Mouse (Mus musculus) cortical plate, adult 2 months (tissue): ENCODE measurements around the gene Pik3r5. TPM values are rescaled to one million over a fixed set of nuclear protein-coding genes. Genes with fewer than 3 reads are reported as not detected.

Source experiments
- H3K27ac ChIP-seq: fragments of 200-500 bp; 2 replicates; pipeline ENCODE4 v1.5.1; 2012; ENCODE audit warnings: low read length, control low read depth, inconsistent platforms; ENCODE audit not compliant: insufficient read depth
- H3K4me1 ChIP-seq: fragments of 200-500 bp; 2 replicates; pipeline ENCODE4 v1.6.1; 2011; ENCODE audit warnings: low read length; ENCODE audit not compliant: control insufficient read depth, insufficient read depth
- H3K4me3 ChIP-seq: fragments of 200-500 bp; 2 replicates; pipeline ENCODE4 v1.5.1; 2011; ENCODE audit warnings: mild to moderate bottlenecking, low read length, control low read depth; ENCODE audit not compliant: insufficient read depth
- CTCF ChIP-seq: fragments of 200-500 bp; IDR thresholded peaks from 2 replicates; pipeline ENCODE4 v1.5.1; 2011; ENCODE audit warnings: mild to moderate bottlenecking, control low read depth, low read length; ENCODE audit not compliant: insufficient read depth; ENCODE audit errors: extremely low read depth
- POLR2A ChIP-seq: fragments of 200-500 bp; IDR thresholded peaks from 2 replicates; pipeline ENCODE4 v1.6.1; 2011; ENCODE audit warnings: mild to moderate bottlenecking, low read length, control low read depth; ENCODE audit not compliant: insufficient read depth; ENCODE audit errors: extremely low read depth
- polyA plus RNA-seq: library from polyadenylated mRNA; depleted of rRNA; stranded (reverse); fragments of >200 nt; gene quantifications from 2 replicates; pipeline ENCODE4 v1.2.3, GENCODE M21; 2012

Pik3r5 gene
- polyA plus RNA-seq, 1 experiment, result 2.6 TPM

DNA sequence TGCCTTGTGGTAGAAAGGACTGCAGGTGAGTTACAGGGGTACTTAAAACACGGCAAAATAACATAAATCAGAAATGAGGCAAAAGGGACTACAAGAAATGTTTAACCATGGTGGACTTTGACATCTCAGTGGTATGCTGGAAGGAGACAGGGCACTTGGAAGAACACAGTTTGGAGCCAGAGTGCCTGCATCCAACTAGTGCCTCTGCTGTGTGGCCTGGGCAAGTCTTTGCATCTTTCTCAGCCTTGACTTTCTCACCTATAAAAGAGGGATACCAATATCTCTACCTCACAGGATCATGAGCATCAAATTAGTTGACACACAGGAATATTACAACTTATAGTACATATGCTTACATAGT, 43.3 kb upstream of the Pik3r5 start:
- Histone ChIP-seq H3K27ac (no peak overlapping the region), H3K4me1 (no peaks in the 10 kb centered on the region; the same call in 1 of the 2 replicates), H3K4me3 (no peak overlapping the region)
- no peak for TF ChIP-seq POLR2A
- TF ChIP-seq CTCF, result no peak

DNA sequence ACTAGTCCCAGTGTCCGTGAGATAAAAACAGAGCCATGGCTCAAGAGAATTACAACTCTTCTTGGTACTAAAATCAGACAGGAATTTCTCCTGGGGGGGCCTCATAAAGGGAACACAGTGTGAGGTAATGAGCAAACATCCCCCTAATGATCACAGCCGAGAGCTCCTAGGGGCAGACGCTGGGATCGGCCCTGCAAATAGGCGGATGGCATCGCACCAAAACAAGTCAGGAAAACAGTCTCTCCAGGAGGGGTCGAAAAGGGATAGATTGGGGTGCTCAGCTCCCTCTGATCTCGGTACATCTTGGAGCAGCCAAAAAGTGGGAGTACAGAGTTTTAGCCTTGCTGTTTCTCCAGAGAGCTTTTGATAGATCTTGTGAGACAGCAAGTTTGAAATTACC, 42.3 kb upstream of the Pik3r5 start:
- Histone ChIP-seq H3K27ac (no peak overlapping the region), H3K4me3 (no peak overlapping the region), H3K4me1 (no peaks in the 10 kb centered on the region; the same call in 1 of the 2 replicates)
- TF ChIP-seq POLR2A, result no peak

GRCm38 (mm10) chr11:68390381-68391287, 41.3 kb upstream of the Pik3r5 start:
- TF ChIP-seq CTCF (no peak), POLR2A (no peak)
- Histone ChIP-seq H3K27ac (no peak overlapping the region), H3K4me3 (no peak overlapping the region), H3K4me1 (no peaks in the 10 kb centered on the region; the same call in 1 of the 2 replicates)

DNA sequence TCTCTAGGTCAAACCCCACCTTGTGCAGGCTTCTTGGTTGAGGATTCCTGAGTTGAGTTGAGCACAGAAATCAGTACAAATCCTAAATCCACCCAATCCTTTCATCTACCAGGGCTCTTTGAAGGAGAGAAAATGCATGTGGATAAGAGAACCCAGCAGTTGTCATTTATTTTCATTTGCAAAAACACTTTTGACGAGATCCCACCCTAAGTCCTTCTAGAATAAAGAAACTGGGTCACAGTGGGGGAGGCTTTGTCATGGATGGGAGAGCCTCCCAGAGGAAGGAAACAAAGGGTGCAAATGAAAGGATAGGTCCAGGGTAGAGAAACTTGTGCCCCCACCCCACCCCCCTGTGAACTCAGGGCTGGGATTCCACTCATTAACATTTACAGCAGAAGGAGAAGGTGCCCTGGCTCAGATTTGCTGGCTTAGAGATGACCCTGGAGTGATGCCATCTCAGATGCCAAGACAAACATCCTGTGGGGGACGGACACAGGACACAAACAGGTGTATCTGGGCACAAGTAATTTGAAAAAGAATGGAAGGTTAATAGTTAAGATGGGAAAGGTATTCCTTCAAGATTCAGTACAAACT, 37.9 kb upstream of the Pik3r5 start:
- no peak for TF ChIP-seq POLR2A
- no peak for TF ChIP-seq CTCF
- Histone ChIP-seq H3K4me1 (no peaks in the 10 kb centered on the region), H3K4me3 (no peak overlapping the region), H3K27ac (no peak overlapping the region)

GRCm38 (mm10) chr11:68394749-68395148, 37.2 kb upstream of the Pik3r5 start:
- Histone ChIP-seq H3K4me1 (no peaks in the 10 kb centered on the region), H3K4me3 (no peak overlapping the region), H3K27ac (no peak overlapping the region)
- TF ChIP-seq POLR2A (no peak), CTCF (no peak)

- Histone ChIP-seq H3K4me1 (no peaks in the 10 kb centered on the region), H3K27ac (no peak overlapping the region), H3K4me3 (no peak overlapping the region)
- no peak for TF ChIP-seq POLR2A
- no peak for TF ChIP-seq CTCF
Measured at GRCm38 (mm10) chr11:68395546-68395945, 36.4 kb upstream of the Pik3r5 start.

- H3K4me3 ChIP-seq, result no peak overlapping the region
- TF ChIP-seq CTCF (no peak), POLR2A (no peak)
- H3K4me1 ChIP-seq, result no peaks in the 10 kb centered on the region
- no peak overlapping the region for H3K27ac ChIP-seq
Measured at GRCm38 (mm10) chr11:68398891-68399547, 32.9 kb upstream of the Pik3r5 start.

GRCm38 (mm10) chr11:68399548-68400020, 32.3 kb upstream of the Pik3r5 start:
- Histone ChIP-seq H3K4me3 (peak overlapping the region; percentile 20; the same call in 1 of the 2 replicates), H3K4me1 (no peaks in the 10 kb centered on the region), H3K27ac (no peak overlapping the region)
- no peak for TF ChIP-seq POLR2A
- no peak for TF ChIP-seq CTCF

DNA sequence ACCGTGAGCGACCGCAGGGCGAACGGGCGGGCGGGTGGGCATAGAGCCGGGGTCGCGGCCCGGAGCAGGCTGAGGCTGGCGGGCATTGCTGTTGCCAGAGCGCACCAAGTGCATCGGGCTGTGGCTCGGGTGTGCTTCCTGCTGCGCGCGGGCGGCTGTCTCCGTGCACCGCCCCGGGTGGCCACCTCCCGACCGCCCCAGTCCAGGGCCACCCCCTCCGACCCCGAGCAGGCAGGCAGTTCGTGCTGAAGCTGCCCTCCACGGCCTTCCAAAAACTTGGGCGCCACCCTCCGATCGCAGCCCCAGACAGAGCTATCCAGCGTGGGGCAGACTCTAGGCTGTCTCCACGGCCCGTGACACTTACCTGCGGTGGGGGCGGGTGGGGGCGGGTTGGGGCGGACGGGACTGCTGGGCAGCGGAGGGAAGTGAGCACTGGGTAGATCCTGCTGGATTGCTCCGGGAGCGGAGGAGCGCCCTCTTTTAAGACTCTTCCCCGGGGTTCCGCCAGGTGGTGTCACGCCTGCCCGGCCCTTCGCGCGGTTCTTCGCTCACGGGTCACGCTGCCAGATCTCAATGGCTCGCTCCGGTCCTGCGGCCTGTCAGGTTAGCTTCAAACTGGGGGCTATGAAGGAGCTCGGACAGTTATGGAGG, 31.8 kb upstream of the Pik3r5 start:
- Histone ChIP-seq H3K27ac (no peak overlapping the region), H3K4me3 (peak overlapping the region; percentile 20; the same call in 1 of the 2 replicates), H3K4me1 (no peaks in the 10 kb centered on the region)
- TF ChIP-seq POLR2A (no peak), CTCF (no peak)
